Mouse (Mus musculus) layer of hippocampus, adult 2 months (tissue): ENCODE measurements around the gene Whrn. TPM values are rescaled to one million over a fixed set of nuclear protein-coding genes. Genes with fewer than 3 reads are reported as not detected.

Experiments
- DNase-seq, 2 experiments: peaks; one replicate each; pipeline ENCODE4 v3.0.0; 2022; ENCODE audit warnings: low spot score in 2 of 2
- H3K27ac ChIP-seq: fragments of 200-600 bp; 2 replicates; pipeline ENCODE4 v1.8.1; 2022
- H3K4me3 ChIP-seq: fragments of 200-600 bp; 2 replicates; pipeline ENCODE4 v1.8.1; 2022; ENCODE audit warnings: mild to moderate bottlenecking
- CTCF ChIP-seq: fragments of 200-600 bp; conservative IDR thresholded peaks from 2 replicates; pipeline ENCODE4 v1.8.1; 2022; ENCODE audit warnings: antibody characterized with exemption, mild to moderate bottlenecking, moderate library complexity
- long read RNA-seq, 2 experiments: library from polyadenylated mRNA; stranded (forward); transcript quantifications; one replicate each; pipeline ENCODE4 v2.0.0; 2021; ENCODE audit warnings: borderline mapping rate in 2 of 2
- total RNA-seq, 2 experiments: library from RNA; stranded (reverse); gene quantifications; 2 replicates each; pipeline ENCODE4 v1.2.3; 2021

Gene Whrn
- 10 to 100 TPM; 17.9 to 20.7 TPM for total RNA-seq
- long read RNA-seq, experiment 1, full-length matches to known transcripts, result 7 of 12 reads
- long read RNA-seq, experiment 1, partial matches to known transcripts, result 4 of 12 reads
- long read RNA-seq, experiment 1, other reads (novel, unspliced or antisense), result 1 of 12 reads
- long read RNA-seq, experiment 2, full-length matches to known transcripts, result 12 of 18 reads
- long read RNA-seq, experiment 2, partial matches to known transcripts, result 2 of 18 reads
- long read RNA-seq, experiment 2, other reads (novel, unspliced or antisense), result 4 of 18 reads

DNA sequence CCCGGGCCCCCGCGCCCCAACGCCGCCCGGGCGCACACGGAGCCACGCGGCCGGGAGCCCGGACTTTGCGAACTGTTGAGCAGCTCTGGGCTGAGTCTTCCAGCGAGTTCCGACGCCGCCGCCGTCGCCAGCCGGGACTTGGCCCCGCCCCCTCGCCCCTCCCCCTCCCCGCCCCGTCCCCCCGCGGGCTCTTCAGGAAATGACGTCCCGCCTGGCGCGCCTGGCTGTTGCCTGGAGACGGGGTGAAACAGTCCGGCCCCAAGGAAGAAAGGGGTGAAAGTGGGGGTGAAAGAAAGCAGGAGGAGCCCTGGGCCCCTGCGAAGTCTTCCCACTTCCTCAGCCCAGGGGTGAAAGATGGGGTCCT, at the start of gene Whrn:
Gene Whrn (minus strand): TSS at position 77 of the 364 bp plus-strand sequence.
- no peak for TF ChIP-seq CTCF
- H3K27ac ChIP-seq, result peak within 1 kb of the TSS; percentile 40; the same call in 1 of the 2 replicates

DNA sequence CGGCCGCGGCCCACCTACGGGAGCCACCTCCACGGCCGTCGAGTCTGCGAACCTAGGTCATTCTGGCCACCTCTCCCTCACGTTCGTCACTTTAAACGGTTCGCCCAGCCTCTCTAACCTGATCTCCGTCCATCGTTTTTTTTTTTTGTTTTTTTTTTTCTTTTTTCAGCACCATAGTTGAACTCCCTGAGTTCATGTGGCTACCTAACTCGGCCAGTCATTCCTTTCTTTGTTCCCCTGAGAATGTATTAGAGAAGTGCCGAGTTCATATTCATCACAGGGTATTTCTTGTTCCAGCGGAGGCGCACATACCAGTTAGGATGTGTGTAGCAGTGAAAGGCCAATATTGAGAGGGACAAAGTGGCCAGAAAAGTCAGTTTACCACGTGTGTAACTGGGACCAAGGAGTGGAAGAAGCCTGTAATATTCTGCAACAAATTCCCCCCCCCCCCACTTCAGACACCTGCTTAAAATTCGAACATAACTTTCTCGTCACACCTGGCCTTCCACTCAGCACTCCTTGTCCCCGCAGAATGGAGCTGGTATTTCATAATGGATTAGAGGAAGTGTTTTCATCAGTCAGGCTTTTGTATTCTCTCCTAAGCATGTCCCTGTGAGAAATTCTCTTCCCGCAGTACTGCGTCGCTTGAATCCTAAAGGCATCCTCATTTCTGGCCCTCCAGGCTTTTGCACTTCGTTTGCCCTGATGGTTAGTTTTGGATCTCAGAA, 49.6 kb upstream of the Whrn start:
- DNase-seq, result no peak
- TF ChIP-seq CTCF, result no peak
- Histone ChIP-seq H3K4me3 (peak overlapping the region; percentile 70), H3K27ac (peak overlapping the region; percentile 95)

More for the DNA sequence above, at the start of gene Whrn:
- peak within 1 kb of the TSS; percentile 59 for H3K4me3 ChIP-seq
- peak; percentile 42 to 66 for DNase-seq

DNA sequence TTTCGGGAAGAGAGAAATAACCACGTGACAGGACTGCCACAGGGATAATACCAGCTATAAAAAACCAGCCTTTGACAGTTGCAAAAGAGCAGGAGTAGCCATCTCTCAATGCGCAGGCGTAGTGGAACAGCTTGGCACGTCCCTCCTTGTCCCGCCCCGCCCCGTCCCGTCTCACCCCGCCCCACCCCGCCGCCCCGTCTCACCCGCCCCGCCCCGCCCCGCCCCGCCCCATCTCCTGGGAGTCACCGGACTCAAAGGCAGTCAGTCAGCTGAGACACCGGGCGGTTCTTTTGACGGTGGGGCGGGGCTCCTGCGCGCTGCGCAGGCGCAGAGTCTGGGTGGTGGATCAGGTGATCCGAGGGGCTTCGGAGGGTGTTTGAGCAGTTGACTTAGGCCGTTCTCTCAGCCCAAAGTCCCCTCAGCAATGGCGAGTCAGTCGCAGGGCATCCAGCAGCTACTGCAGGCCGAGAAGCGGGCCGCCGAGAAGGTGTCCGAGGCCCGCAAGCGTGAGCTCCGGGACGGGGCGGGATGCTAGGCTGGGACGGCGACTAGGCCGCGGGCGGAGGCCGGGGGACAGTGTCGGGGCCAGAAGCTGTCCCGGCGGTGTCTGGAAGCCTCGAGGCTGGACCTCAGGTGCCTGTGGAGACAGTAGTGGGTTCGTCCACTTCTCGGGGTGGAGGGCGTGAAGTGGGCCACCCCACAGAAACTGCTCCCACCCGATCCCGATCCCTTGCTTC, 48.9 kb upstream of the Whrn start, which contains the start of gene Atp6v1g1:
Gene Atp6v1g1 (plus strand): TSS at position 279 of the 737 bp plus-strand sequence.
- Histone ChIP-seq H3K4me3 (peak within 1 kb of the TSS; percentile 70), H3K27ac (peak within 1 kb of the TSS; percentile 95)
- no peak; the same call in 1 of the 2 replicates for TF ChIP-seq CTCF
- peak; percentile 93 to 94 for DNase-seq

DNA sequence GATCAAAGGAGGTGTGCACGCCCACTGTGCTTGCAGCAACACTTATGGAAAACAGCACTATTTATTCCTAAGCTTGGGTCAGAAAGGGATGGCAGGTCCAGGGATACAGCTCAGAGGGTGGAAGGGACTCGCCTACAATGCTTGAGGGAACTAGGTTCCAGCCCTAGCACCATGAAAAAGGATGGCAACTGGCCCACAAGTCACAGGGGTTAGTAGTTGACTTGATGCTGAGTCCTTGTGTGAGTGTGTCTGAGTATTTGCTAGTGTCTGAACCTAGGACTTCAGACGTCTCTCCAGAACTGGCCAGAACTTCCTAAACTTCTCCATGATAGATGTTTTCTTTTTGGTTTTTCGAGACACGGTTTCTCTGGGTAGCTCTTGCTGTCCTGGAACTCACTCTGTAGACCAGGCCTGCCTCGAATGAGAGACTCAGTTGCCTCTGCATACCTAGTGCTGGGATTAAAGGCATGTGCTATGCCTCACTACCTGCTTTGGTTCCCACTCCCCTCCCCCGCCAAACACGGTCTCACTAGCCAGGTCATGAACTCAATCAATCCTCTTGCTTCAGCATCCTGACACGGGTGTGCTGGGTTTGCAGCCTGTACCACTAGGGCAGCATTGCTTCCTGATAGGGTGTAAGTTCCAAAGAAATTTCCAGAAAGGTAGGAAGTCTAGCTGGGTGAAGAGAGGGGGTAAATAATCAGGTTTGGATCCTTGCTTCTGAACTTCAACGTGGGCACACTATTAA, 48.1 kb upstream of the Whrn start:
- Histone ChIP-seq H3K4me3 (peak overlapping the region; percentile 45), H3K27ac (peak overlapping the region; percentile 71)
- peak; percentile 31 for TF ChIP-seq CTCF
- no peak for DNase-seq

DNA sequence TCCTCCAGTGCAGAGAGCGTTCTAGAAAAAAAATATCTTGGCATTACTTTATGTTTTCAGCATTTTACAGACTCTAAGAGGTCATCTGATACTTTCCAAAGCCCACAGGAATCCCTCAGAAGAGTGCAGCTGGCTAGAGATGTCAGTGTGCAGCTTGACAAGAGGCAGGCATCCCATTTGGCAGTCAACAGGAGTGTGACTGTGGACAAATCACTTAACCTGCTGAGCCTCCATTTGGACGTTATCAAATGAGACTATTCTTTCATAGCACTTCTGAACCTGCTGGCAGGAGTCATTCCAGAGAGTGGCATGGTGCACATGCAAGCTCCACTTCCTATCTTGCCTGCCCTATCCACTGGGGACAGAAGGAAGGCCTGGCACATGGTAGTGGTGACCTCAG, 46.4 kb upstream of the Whrn start:
- no peak overlapping the region for H3K27ac ChIP-seq
- H3K4me3 ChIP-seq, result no peak overlapping the region
- DNase-seq, result no peak
- TF ChIP-seq CTCF, result no peak

DNA sequence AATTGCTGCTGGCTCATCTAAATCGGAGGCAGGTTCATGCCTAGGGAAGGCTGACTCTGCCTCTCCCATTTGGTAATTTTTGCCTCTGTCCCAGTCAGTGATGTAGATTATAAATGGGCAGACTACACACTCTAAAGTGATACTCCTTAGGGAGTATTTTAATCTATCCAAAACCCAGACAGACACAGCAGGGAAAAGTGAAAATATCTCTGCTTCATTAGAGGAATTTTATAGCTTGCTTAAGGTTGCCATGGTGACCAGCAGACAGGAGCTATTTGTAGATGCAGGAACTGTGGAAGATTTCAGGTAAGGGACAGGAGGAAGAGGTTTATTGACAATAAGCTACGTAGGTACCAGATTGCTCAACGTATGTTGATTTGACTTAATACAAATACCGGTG, 41.8 kb upstream of the Whrn start:
- Histone ChIP-seq H3K27ac (no peak overlapping the region), H3K4me3 (no peak overlapping the region)
- TF ChIP-seq CTCF, result no peak
- no peak for DNase-seq

DNA sequence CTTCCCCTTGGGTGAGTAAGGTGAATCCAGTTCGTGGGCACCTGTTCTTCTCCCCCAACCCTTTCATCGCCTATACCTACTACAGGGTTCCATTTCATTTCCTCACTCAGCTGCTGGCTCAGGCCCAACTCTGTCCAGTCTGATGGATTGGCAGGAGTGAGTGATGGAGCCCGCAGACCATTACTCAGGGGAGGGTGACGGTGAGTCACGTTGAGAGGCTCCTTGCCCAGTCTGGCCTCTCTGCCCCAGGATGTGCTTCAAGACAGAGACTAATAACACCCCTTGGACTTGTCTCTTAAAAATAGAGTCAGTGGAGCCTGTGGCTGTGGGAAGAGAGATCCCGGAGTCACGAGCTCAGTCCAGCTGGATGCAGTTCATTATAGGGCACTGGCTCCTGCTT, 34.6 kb upstream of the Whrn start:
- DNase-seq, result no peak
- TF ChIP-seq CTCF, result no peak
- Histone ChIP-seq H3K4me3 (no peak overlapping the region), H3K27ac (no peak overlapping the region)

DNA sequence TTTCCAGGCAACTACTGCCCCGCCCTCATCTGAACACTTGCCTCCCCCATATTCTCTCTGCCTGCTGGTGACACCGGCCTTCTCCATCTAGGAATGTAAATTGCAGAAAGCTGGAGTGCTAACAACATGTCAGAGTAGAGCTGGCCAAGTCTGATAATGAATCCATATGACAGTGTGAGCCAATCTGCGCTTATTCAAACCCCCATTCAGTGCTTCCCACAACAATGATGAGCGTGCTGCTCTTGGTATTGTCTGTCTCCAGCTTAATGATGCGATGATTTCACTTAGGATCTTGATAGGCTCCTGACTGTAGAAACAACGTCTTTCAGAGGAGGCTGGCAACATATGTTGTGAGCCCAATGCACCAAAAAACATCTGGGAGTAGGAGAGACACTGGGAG, 33.2 kb upstream of the Whrn start:
- Histone ChIP-seq H3K27ac (peak overlapping the region; percentile 15; the same call in 1 of the 2 replicates), H3K4me3 (no peak overlapping the region)
- peak; percentile 66 to 90 for DNase-seq
- TF ChIP-seq CTCF, result no peak

DNA sequence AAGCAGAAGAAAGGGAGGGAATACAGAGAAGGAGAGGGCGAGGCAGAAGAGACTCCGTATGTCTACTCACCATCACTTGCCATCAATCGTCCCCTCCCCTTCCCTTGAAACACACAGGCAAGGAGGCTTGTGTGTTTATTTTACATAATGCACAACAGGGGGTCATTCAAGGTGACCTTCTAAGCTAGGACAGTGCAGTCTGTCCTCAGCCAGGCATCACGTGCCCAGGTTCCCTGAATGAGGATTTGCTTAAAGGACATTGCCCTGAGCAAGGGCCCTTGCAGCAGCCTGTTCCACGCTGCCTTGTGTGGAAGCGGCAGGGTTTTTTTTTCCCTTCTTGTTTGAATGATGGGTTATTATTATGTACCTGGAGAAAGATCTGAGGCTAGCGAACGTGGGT, 29.7 kb upstream of the Whrn start:
- DNase-seq, result no peak
- Histone ChIP-seq H3K4me3 (no peak overlapping the region), H3K27ac (no peak overlapping the region)
- TF ChIP-seq CTCF, result no peak

DNA sequence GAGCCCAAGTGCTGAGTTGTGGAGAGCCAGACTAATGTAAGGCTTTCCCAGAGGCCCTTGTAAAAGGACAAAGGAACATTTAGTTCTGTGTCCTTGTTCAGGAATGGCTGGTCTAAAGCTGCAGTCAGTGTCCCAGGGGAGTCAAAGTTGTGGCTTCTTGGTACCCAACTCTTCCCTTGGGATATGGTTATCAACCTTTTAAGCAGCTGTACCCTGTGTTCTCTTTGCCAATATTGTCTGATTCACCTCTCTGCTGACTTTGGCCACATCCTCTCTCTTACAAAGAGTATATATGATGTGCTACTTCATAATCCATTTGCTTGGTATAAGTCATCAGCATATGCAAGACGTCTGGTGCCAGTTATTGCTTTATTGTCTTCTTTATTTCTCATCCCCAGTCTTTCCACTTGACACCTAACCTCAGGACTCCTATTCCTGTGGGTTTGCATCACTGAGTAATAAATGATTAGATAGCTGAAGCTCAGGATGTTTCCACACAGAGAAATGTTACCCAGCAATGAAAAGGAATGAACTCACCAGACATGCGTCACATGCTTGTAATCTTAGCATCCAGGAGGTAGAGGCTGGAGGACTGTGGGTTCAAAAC, 26.1 kb upstream of the Whrn start:
- no peak for DNase-seq
- no peak for TF ChIP-seq CTCF
- Histone ChIP-seq H3K27ac (no peak overlapping the region), H3K4me3 (no peak overlapping the region)

DNA sequence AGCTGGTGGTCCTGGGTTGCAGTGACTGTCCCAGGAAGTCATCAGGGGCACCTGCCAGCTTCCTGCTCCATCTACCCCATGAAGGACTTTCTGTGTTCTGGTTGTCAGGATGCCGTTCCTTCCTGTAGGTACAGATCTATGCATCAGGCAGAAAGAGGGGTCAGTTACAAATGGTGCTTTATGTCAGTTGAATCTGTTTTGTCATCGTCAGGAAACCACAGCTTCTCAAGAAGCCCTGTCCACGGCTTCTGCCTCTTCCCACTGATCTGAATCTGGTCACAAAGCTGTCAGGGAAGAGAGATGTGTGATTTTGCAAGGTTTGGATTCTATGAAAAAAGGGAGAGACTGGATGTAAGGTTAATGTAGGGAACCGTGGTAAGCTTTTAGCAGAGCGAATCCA, 19.2 kb upstream of the Whrn start:
- H3K4me3 ChIP-seq, result no peak overlapping the region
- H3K27ac ChIP-seq, result no peak overlapping the region
- TF ChIP-seq CTCF, result no peak
- DNase-seq, result no peak

DNA sequence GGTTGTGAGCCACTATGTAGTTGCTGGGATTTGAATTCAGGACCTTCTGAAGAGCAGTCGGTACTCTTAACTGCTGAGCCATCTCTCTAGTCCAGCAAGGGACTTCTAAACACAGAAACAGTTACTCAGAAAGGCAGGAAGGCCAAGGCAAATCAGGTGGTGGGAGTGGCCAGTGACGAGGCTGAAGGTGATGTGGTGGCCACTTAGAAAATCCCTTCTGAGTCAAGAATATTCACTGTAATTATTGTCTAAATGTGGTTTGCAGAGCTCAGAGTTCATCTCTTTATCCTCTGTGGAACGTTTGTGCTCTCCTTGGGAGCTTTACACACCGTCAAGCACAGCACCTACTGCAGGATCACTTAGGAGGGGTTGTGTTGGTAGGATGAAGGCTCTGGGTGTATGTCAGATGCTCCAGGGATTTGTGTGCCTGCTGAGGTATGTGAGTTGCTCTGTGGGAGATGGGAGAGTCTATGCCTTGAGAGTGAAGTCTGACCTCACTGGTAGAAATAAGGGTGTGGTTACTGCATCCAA, 18.7 kb upstream of the Whrn start:
- DNase-seq, result no peak
- Histone ChIP-seq H3K27ac (no peak overlapping the region), H3K4me3 (no peak overlapping the region)
- TF ChIP-seq CTCF, result no peak
